Mouse (Mus musculus): ENCODE results near the gene Yif1a.

GRCm38 (mm10) chr19:5124055-5124614 is 35.8 kb downstream of the Yif1a start:
- no peak for TF ChIP-seq POLR2A (IDR thresholded peaks at IDR 0.05; ENCODE audit: borderline replicate concordance, extremely low read depth, insufficient read depth, insufficient read length, poor library complexity, severe bottlenecking)
- no peak for TF ChIP-seq CTCF (IDR thresholded peaks at IDR 0.05; ENCODE audit: borderline replicate concordance, extremely low read depth, insufficient read depth, insufficient read length)
